Mouse (Mus musculus): ENCODE data around the gene Tmem239. TPM values are rescaled to one million over a fixed set of nuclear protein-coding genes. Genes with fewer than 3 reads are reported as not detected.
A peak's percentile ranks its signal among the peaks of the same experiment; 100 is the strongest.

Gene Tmem239
- polyA plus RNA-seq, 1 experiment from 2014 or later: 0.29 TPM

DNA sequence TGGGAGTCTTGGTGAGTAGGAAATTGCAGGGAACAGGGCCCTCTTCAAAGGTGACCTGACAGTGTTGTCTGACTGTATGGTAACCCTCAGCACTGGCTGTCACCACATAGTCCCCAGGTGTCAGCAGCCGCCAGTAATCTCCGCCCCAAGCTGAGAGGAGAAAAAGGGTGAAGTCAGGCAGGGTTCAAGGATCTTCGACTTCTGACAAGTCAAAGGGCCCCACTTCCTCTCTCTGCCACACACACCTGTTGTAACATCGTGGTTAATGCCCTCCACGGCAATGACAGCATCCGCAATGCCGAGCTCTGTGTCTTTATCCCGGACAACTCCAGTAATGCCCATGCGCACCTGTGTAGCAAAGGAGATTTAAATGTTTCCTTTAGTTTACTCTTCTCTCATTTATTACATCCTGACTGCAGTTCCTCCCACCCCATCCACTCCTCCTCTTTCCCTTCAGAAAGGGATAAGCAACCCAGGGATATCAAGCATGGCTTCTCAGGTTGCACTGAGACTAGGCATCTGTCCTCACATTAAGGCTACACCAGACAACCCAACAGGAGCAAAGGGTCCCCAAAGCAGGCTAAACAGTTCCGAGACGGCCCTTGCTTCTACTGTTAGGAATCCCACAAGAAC lies 15.2 kb upstream of the Tmem239 start:
- Histone ChIP-seq H3K27me3 (peaks cover 2% of the 10 kb centered on the region; the same call in 1 of the 2 replicates), H3K4me2 (no peak overlapping the region), H3K4me3 (no peak overlapping the region), H3K36me3 (peaks cover 12% of the 10 kb centered on the region; the same call in 1 of the 2 replicates), H3K4me1 (replicated peaks) (no peaks in the 10 kb centered on the region), H3K9me3 (no peaks in the 10 kb centered on the region), H3K27ac (replicated peaks) (no peak overlapping the region), H3K9ac (no peak overlapping the region)
- ATAC-seq (ENCODE audit: low read depth): no peak
- 85% methylated on average over 11 of the region's 11 CpGs for WGBS

DNA sequence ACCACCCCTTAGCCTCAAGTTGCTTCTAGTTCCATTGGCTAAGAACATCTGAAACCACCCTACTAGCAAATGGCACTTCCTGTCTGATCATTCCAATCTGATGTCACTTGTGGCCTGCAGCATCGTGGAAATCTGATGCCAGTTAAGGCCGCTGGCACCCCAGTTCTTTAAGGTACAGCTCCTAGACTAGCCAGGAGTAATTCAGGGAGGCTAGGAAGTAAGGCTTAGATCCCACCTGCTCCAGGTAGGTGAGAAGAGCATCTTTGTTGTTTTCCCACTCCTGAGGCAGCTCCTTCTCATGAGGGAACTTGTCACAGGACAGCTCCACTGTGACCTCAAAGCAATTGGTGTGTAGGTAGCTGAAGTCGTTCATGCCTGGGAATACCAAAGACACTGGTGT lies 13.4 kb upstream of the Tmem239 start:
- H3K9me3 ChIP-seq: no peaks in the 10 kb centered on the region
- H3K36me3 ChIP-seq: peaks cover 12% of the 10 kb centered on the region; the same call in 1 of the 2 replicates
- H3K27me3 ChIP-seq: peaks cover 7% of the 10 kb centered on the region
- H3K4me2 ChIP-seq: no peak overlapping the region
- ATAC-seq (ENCODE audit: low read depth): no peak
- no peak overlapping the region for H3K4me3 ChIP-seq
- WGBS: 85% methylated on average over 3 of the region's 3 CpGs
- H3K4me1 ChIP-seq (replicated peaks): peaks cover 15% of the 10 kb centered on the region
- H3K9ac ChIP-seq: no peak overlapping the region
- no peak overlapping the region for H3K27ac ChIP-seq (replicated peaks)

DNA sequence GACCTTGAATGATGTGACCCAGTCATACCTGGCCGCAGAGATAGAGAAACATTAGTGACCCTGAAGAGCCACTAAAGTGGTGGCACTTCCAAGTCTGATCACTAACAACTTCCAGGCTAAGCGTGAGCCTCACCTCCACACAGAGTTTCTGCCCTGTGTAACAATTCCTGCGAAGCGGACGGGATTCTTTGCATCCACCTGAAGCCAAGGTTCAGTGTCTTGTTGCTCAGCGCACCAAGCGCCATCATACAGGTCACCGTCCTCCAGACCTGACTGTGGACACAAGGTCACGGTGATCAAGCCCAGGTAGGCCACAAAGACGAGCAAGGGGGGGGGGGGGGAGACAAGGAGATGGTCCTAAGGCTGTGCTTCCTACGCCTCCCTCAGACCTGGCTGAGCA lies 10.6 kb upstream of the Tmem239 start:
- WGBS: 95% methylated on average over 11 of the region's 11 CpGs
- Histone ChIP-seq H3K36me3 (peaks cover 12% of the 10 kb centered on the region; the same call in 1 of the 2 replicates), H3K9me3 (no peaks in the 10 kb centered on the region), H3K4me3 (no peak overlapping the region), H3K27me3 (peaks cover 22% of the 10 kb centered on the region), H3K4me2 (no peak overlapping the region), H3K4me1 (replicated peaks) (peaks cover 19% of the 10 kb centered on the region), H3K9ac (no peak overlapping the region), H3K27ac (replicated peaks) (no peak overlapping the region)
- no peak for ATAC-seq (ENCODE audit: low read depth)

DNA sequence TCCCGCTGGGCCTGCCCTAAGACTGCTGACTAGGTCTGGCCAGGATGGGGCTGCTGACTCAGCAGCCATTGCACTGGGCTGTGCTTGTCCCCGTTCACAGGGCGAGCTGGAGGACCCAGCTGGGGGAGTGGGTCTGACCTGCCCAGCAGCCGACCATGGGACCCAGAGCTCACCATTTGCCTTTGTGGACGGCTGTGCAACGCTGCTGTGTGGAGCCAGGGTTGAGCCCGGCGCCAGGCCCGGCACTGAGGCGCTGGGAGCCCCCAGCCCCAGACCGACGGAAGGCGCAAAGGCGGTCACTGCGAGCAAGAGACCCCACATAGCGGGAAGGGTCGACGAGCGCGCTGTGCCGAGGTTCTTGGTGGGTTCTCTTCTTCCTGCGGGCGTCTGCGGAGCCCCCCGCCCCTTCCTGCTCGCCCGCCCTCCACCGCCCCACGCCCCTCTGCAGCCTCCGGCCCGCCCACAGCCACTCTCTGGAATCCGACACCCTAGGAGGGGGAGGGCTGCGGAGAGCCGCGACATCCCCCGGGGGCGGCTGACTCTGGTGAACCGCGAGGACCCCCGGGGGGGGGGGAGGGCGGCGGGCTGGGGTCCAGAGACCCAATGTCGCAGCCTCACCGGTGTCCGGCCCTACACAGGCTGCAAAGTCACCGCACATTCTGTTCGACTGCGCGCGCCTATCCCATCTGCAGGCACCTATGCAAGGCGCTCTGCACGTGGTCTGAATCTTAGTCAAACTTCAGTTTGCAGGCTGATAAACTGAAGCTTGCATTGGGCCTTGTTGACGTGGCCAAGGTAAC lies 8.9 kb upstream of the Tmem239 start, which contains the start of gene Cpxm1:
Cpxm1 (minus strand) TSS at position 389 of the 800 bp plus-strand sequence.
- H3K4me3 ChIP-seq: peak within 1 kb of the TSS; percentile 58
- H3K9ac ChIP-seq: peak within 1 kb of the TSS; percentile 81
- H3K9me3 ChIP-seq: no peaks in the 10 kb centered on the region
- ATAC-seq (ENCODE audit: low read depth): peak; percentile 89
- H3K4me1 ChIP-seq (replicated peaks): peaks cover 19% of the 10 kb centered on the region
- H3K27me3 ChIP-seq: peaks cover 22% of the 10 kb centered on the region
- under 1% methylated on average over 42 of the region's 53 CpGs for WGBS
- peaks cover 12% of the 10 kb centered on the region; the same call in 1 of the 2 replicates for H3K36me3 ChIP-seq
- H3K4me2 ChIP-seq: peak within 1 kb of the TSS; percentile 74
- H3K27ac ChIP-seq (replicated peaks): peak within 1 kb of the TSS; percentile 38; the same call in 1 of the 2 replicates

- H3K27ac ChIP-seq (replicated peaks): no peak overlapping the region
- no peaks in the 10 kb centered on the region for H3K9me3 ChIP-seq
- peaks cover 19% of the 10 kb centered on the region for H3K4me1 ChIP-seq (replicated peaks)
- H3K4me2 ChIP-seq: peak overlapping the region; percentile 74
- peak overlapping the region; percentile 58 for H3K4me3 ChIP-seq
- WGBS: 14% methylated on average over 14 of the region's 14 CpGs
- peaks cover 8% of the 10 kb centered on the region; the same call in 1 of the 2 replicates for H3K36me3 ChIP-seq
- peaks cover 22% of the 10 kb centered on the region for H3K27me3 ChIP-seq
- ATAC-seq (ENCODE audit: low read depth): no peak
- 0 out of 2 replicates have a peak overlapping the region, but pooled peaks have one; percentile 81 for H3K9ac ChIP-seq
Observed at GRCm38 (mm10) chr2:130398091-130398490, 8.2 kb upstream of the Tmem239 start.

GRCm38 (mm10) chr2:130400046-130400445 lies 6.2 kb upstream of the Tmem239 start:
- Histone ChIP-seq H3K9me3 (no peaks in the 10 kb centered on the region), H3K9ac (no peak overlapping the region), H3K4me3 (no peak overlapping the region), H3K27ac (replicated peaks) (no peak overlapping the region), H3K27me3 (peaks cover 22% of the 10 kb centered on the region), H3K4me1 (replicated peaks) (peaks cover 19% of the 10 kb centered on the region), H3K36me3 (0 out of 2 replicates have a peak, but pooled peaks cover 6% of the 10 kb centered on the region), H3K4me2 (no peak overlapping the region)
- no peak for ATAC-seq (ENCODE audit: low read depth)
- WGBS: 88% methylated on average over 1 of the region's 1 CpGs

DNA sequence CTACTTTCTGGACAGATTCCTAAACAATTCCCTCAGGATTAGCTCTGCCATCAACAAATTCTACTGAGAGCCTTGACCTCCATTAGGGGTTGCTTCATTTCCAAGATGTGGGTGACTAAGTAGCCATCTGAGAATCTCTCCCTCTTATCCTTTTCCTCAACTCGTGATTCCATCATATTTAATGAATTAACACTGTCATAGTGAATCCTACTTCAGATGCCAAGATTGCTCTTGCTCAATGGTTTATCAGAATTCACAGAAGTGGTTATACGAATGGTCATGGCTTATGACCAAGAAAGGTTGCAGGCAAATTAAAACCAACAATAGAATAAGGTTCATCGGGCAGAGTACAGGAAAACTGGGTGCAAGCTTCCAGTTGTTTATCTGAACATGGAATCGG lies 4.4 kb upstream of the Tmem239 start:
- Histone ChIP-seq H3K4me3 (no peak overlapping the region), H3K36me3 (no peaks in the 10 kb centered on the region), H3K9ac (no peak overlapping the region), H3K27ac (replicated peaks) (no peak overlapping the region), H3K4me1 (replicated peaks) (peaks cover 14% of the 10 kb centered on the region), H3K27me3 (peaks cover 16% of the 10 kb centered on the region), H3K4me2 (no peak overlapping the region), H3K9me3 (no peaks in the 10 kb centered on the region)
- 85% methylated on average over 4 of the region's 4 CpGs for WGBS
- no peak for ATAC-seq (ENCODE audit: low read depth)

DNA sequence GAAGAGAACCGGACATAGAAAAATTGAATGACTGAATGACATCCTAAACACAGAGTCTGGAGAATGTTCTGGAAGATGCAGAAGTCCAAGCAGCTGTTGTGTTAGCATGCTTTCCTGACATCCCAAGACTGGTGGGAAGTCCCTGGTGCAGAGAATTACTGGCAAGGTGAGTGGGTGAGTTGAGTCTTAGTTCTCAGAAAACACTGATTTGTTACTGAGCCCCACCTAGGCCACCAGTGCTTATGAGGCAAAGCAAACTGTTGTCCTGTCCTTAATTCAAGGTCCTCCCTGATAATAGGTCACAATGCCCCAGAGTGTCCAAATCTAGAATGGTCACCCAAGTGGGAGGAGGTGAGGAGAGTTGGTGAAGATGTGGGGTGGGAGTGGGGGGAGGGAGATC lies 1.3 kb upstream of the Tmem239 start, which contains the start of the genes Gm28372 and 1700020A23Rik:
Gm28372 (plus strand) TSS at position 301 of the 400 bp plus-strand sequence.
1700020A23Rik (plus strand) TSS at position 321 of the 400 bp plus-strand sequence.
- WGBS: 97% methylated on average over 1 of the region's 1 CpGs

GRCm38 (mm10) chr2:130408194-130408593 lies 1.9 kb downstream of the Tmem239 start:
- no peaks in the 10 kb centered on the region for H3K36me3 ChIP-seq
- no peaks in the 10 kb centered on the region for H3K27me3 ChIP-seq
- no peak overlapping the region for H3K4me3 ChIP-seq
- ATAC-seq (ENCODE audit: low read depth): no peak
- 26% methylated on average over 6 of the region's 6 CpGs for WGBS
- H3K4me1 ChIP-seq (replicated peaks): peaks cover 5% of the 10 kb centered on the region
- no peak overlapping the region for H3K9ac ChIP-seq
- no peak overlapping the region for H3K27ac ChIP-seq (replicated peaks)
- H3K9me3 ChIP-seq: no peaks in the 10 kb centered on the region
- no peak overlapping the region for H3K4me2 ChIP-seq

More for the DNA sequence above, 1.3 kb upstream of the Tmem239 start, which contains the start of the genes Gm28372 and 1700020A23Rik:
- Histone ChIP-seq H3K36me3 (no peaks in the 10 kb centered on the region), H3K9ac (no peak within 1 kb of the TSS), H3K9me3 (no peaks in the 10 kb centered on the region), H3K4me3 (no peak within 1 kb of the TSS), H3K27ac (replicated peaks) (no peak within 1 kb of the TSS), H3K27me3 (no peaks in the 10 kb centered on the region), H3K4me2 (no peak within 1 kb of the TSS), H3K4me1 (replicated peaks) (no peaks in the 10 kb centered on the region; the same call in 1 of the 2 replicates)
- ATAC-seq (ENCODE audit: low read depth): no peak

DNA sequence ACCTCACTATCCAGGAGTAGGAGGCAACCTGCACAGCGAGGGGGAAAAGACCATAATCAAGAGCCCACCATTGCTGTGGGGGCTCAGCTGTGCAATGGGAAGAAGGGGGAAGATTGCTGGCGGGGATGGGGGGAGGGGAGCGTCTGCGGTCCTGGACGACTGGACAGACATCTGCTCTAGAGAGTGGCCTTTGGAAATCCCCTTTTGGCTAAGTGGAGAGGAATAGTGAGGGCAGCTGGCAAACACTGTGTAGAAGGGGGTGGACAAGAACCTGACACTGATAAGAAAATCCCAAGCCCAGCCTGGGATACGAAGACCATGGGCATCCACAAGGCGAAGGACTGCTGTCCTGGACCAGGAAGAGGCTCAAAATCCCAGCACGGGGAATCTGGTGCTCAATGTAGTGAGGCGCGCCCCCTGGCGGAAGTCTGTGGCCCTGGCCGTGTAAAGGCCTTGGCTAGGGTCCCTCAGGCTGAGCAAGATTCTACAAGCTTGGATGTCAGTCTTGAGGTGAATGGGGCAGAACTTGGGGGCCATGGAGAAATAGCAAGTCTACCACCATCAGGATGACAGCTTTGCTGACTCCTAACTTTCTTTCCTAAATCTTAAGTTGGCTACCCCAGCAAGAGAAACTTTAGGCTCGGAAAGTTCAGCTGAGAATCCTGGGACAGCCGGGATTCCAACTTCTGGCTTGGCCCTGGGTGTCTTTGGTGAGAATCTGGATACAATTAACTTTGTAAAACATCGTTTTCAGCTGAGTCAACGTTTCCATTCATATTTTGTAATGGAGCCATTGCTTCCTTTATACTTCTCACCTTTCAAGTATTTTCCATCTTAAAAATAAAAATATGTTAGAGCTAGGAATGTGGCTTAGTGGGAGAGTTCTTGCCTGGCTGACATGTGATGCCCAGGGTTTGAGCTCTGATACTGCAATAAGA lies 5.5 kb downstream of the Tmem239 start:
- WGBS: 38% methylated on average over 16 of the region's 16 CpGs
- Histone ChIP-seq H3K4me2 (no peak overlapping the region), H3K4me3 (no peak overlapping the region), H3K9me3 (no peaks in the 10 kb centered on the region), H3K27ac (replicated peaks) (no peak overlapping the region), H3K36me3 (no peaks in the 10 kb centered on the region), H3K4me1 (replicated peaks) (peaks cover 5% of the 10 kb centered on the region), H3K27me3 (no peaks in the 10 kb centered on the region), H3K9ac (no peak overlapping the region)
- peak; percentile 80; the same call in 1 of the 2 replicates for ATAC-seq (ENCODE audit: low read depth)

GRCm38 (mm10) chr2:130412775-130413174 lies 6.5 kb downstream of the Tmem239 start:
- Histone ChIP-seq H3K4me1 (replicated peaks) (peaks cover 5% of the 10 kb centered on the region), H3K4me3 (no peak overlapping the region), H3K4me2 (no peak overlapping the region), H3K36me3 (no peaks in the 10 kb centered on the region), H3K27me3 (no peaks in the 10 kb centered on the region), H3K9me3 (no peaks in the 10 kb centered on the region), H3K9ac (no peak overlapping the region), H3K27ac (replicated peaks) (no peak overlapping the region)
- ATAC-seq (ENCODE audit: low read depth): no peak
- 80% methylated on average over 3 of the region's 3 CpGs for WGBS

Data from neural tube, embryonic 13.5 days (tissue).